Mouse (Mus musculus): ENCODE results near the gene Ankrd33b.

- no peak for TF ChIP-seq CTCF (IDR thresholded peaks at IDR 0.05; ENCODE audit: low read depth)
- no peak for TF ChIP-seq EP300 (IDR thresholded peaks at IDR 0.05; ENCODE audit: low read depth)
Observed at GRCm38 (mm10) chr15:31365041-31365719, 2.3 kb downstream of the Ankrd33b start.

Measured in heart, postnatal 0 days (tissue).